Mouse (Mus musculus): ENCODE results near the gene Msi2.

GRCm38 (mm10) chr11:88354771-88355170, 363.5 kb downstream of the Msi2 start:
- TF ChIP-seq POLR2A (IDR thresholded peaks at IDR 0.05; ENCODE audit: insufficient read depth, low read depth, low read length) (no peak), CTCF (IDR thresholded peaks at IDR 0.05; ENCODE audit: insufficient read depth, low read depth, low read length) (no peak)

Measured in olfactory bulb, adult 2 months (tissue).